In genomic region chr5:142880246-142880645, GRCm38 (mm10) we compare ENCODE assay signal across 8 mouse cellular contexts. TPM values are rescaled to one million over a fixed set of nuclear protein-coding genes. Genes with fewer than 3 reads are reported as not detected.
DNase-seq lines count a peak whose midpoint lies in the region; ATAC-seq and TF ChIP-seq lines count a peak whose summit lies in the region.

No protein-coding gene starts in this region.

- H3K9ac ChIP-seq in hindbrain, embryonic 11.5 days (ENCODE audit: low read depth, low read length): no peak overlapping the region; the same call in 1 of the 2 replicates
- H3K9ac ChIP-seq in hindbrain, embryonic 16.5 days (ENCODE audit: low read depth, low read length): peak overlapping the region; percentile 29
- 0 out of 2 replicates have a peak overlapping the region, but pooled peaks have one; percentile 5 for H3K9ac ChIP-seq in midbrain, postnatal 0 days (replicated peaks; ENCODE audit: low read length, poor library complexity, severe bottlenecking)

- WGBS in hindbrain, embryonic 10.5 days: 77% methylated on average over 6 of the region's 6 CpGs
- WGBS in hindbrain, embryonic 11.5 days: 82% methylated on average over 6 of the region's 6 CpGs
- 14% methylated on average over 6 of the region's 6 CpGs for WGBS in cerebellum, adult 2 months
- WGBS in hindbrain, embryonic 16.5 days: 73% methylated on average over 6 of the region's 6 CpGs
- WGBS in midbrain, postnatal 0 days: 73% methylated on average over 6 of the region's 6 CpGs

- 0 out of 2 replicates have a peak, but pooled peaks have one; percentile 6 for TF ChIP-seq POLR2A in cerebellum, adult 2 months (IDR thresholded peaks at IDR 0.05; ENCODE audit: borderline replicate concordance, insufficient read depth, low read length)

- no peak for ATAC-seq in hindbrain, embryonic 11.5 days (ENCODE audit: low FRiP score)
- no peak for ATAC-seq in hindbrain, embryonic 16.5 days
- ATAC-seq in midbrain, postnatal 0 days (ENCODE audit: low FRiP score): no peak
- ATAC-seq in activated CD4-positive, CD25-positive, alpha-beta regulatory T cell, adult 4 months: no peak

- peaks cover 35% of the 10 kb centered on the region for H3K4me1 ChIP-seq in hindbrain, embryonic 10.5 days (replicated peaks)
- H3K4me1 ChIP-seq in hindbrain, embryonic 11.5 days (replicated peaks; ENCODE audit: control insufficient read depth, insufficient read depth, low read length): peaks cover 4% of the 10 kb centered on the region
- peaks cover 25% of the 10 kb centered on the region for H3K4me1 ChIP-seq in cerebellum, adult 2 months (ENCODE audit: control insufficient read depth, insufficient read depth, low read length)
- H3K4me1 ChIP-seq in hindbrain, embryonic 16.5 days (ENCODE audit: control insufficient read depth, insufficient read depth, low read depth, low read length): peaks cover 25% of the 10 kb centered on the region
- H3K4me1 ChIP-seq in midbrain, postnatal 0 days (ENCODE audit: insufficient read depth, low read length): no peaks in the 10 kb centered on the region; the same call in 1 of the 2 replicates

- H3K4me3 ChIP-seq in hindbrain, embryonic 10.5 days: no peak overlapping the region
- H3K4me3 ChIP-seq in hindbrain, embryonic 11.5 days (ENCODE audit: low read depth, low read length): no peak overlapping the region
- H3K4me3 ChIP-seq in cerebellum, adult 2 months (replicated peaks; ENCODE audit: insufficient read depth, low read depth, low read length): no peak overlapping the region
- H3K4me3 ChIP-seq in hindbrain, embryonic 16.5 days (ENCODE audit: low read length): no peak overlapping the region
- no peak overlapping the region for H3K4me3 ChIP-seq in midbrain, postnatal 0 days (ENCODE audit: low read depth, low read length)

- H3K4me2 ChIP-seq in hindbrain, embryonic 11.5 days (replicated peaks; ENCODE audit: low read depth, low read length): no peak overlapping the region
- H3K4me2 ChIP-seq in hindbrain, embryonic 16.5 days (ENCODE audit: low read length): no peak overlapping the region
- no peak overlapping the region for H3K4me2 ChIP-seq in midbrain, postnatal 0 days (ENCODE audit: low read depth, low read length, poor library complexity, severe bottlenecking)

- DNase-seq in hindbrain, embryonic 10.5 days (ENCODE audit: low spot score): no peak
- DNase-seq in hindbrain, embryonic 11.5 days (ENCODE audit: low spot score): no peak
- peak; percentile 77 to 84 for DNase-seq in cerebellum, adult 2 months
- DNase-seq in midbrain, postnatal 0 days (ENCODE audit: low spot score): no peak
- no peak for DNase-seq in ovary, postnatal 14 days (ENCODE audit: low spot score)
- no peak for DNase-seq in spleen, postnatal 10 days (ENCODE audit: low spot score in 2 of 2)

- peaks cover 78% of the 10 kb centered on the region for H3K36me3 ChIP-seq in hindbrain, embryonic 10.5 days
- H3K36me3 ChIP-seq in hindbrain, embryonic 11.5 days (ENCODE audit: control insufficient read depth, insufficient read depth, low read length): peaks cover 3% of the 10 kb centered on the region; the same call in 1 of the 2 replicates
- peaks cover 15% of the 10 kb centered on the region for H3K36me3 ChIP-seq in hindbrain, embryonic 16.5 days (ENCODE audit: control insufficient read depth, insufficient read depth, low read length)
- peaks cover 38% of the 10 kb centered on the region for H3K36me3 ChIP-seq in midbrain, postnatal 0 days (ENCODE audit: insufficient read depth, low read length)

- no peaks in the 10 kb centered on the region for H3K9me3 ChIP-seq in hindbrain, embryonic 10.5 days
- H3K9me3 ChIP-seq in hindbrain, embryonic 11.5 days (ENCODE audit: control insufficient read depth, low read length): no peaks in the 10 kb centered on the region
- no peaks in the 10 kb centered on the region for H3K9me3 ChIP-seq in hindbrain, embryonic 16.5 days (ENCODE audit: control insufficient read depth, low read length)
- no peaks in the 10 kb centered on the region for H3K9me3 ChIP-seq in midbrain, postnatal 0 days (ENCODE audit: low read length)

- H3K27ac ChIP-seq in hindbrain, embryonic 10.5 days: peak overlapping the region; percentile 73
- no peak overlapping the region for H3K27ac ChIP-seq in hindbrain, embryonic 11.5 days (ENCODE audit: low read depth, low read length)
- H3K27ac ChIP-seq in cerebellum, adult 2 months (ENCODE audit: insufficient read depth, low read length): peak overlapping the region; percentile 35
- H3K27ac ChIP-seq in hindbrain, embryonic 16.5 days (ENCODE audit: low read depth, low read length): peak overlapping the region; percentile 5; the same call in 1 of the 2 replicates
- no peak overlapping the region for H3K27ac ChIP-seq in midbrain, postnatal 0 days (ENCODE audit: low read depth, low read length)

- H3K27me3 ChIP-seq in hindbrain, embryonic 10.5 days (ENCODE audit: insufficient read depth, poor library complexity, severe bottlenecking): no peaks in the 10 kb centered on the region
- no peaks in the 10 kb centered on the region for H3K27me3 ChIP-seq in hindbrain, embryonic 11.5 days (ENCODE audit: control insufficient read depth, insufficient read depth, low read length)
- H3K27me3 ChIP-seq in cerebellum, adult 2 months (ENCODE audit: control insufficient read depth, insufficient read depth, low read length): no peaks in the 10 kb centered on the region
- no peaks in the 10 kb centered on the region for H3K27me3 ChIP-seq in hindbrain, embryonic 16.5 days (replicated peaks; ENCODE audit: control insufficient read depth, insufficient read depth, low read length)
- H3K27me3 ChIP-seq in midbrain, postnatal 0 days (ENCODE audit: insufficient read depth, low read length): no peaks in the 10 kb centered on the region

- TF ChIP-seq CTCF in cerebellum, adult 2 months (IDR thresholded peaks at IDR 0.05; ENCODE audit: borderline replicate concordance, insufficient read depth, low read depth, low read length): peak; percentile 25; the same call in 1 of the 2 replicates
- TF ChIP-seq CTCF in midbrain, postnatal 0 days (IDR thresholded peaks at IDR 0.05): no peak; the same call in 1 of the 2 replicates

RNA-seq across cellular contexts. Expression of gene Fbxl18, which starts 15.0 kb away (rescaled TPM):
- 23.8 and 24.2 TPM in 2 replicates for polyA plus RNA-seq in hindbrain, embryonic 10.5 days (2016; fragmentation: Nextera tagmentation; extraction: Ambion mirVana)
- polyA plus RNA-seq in hindbrain, embryonic 11.5 days (2014; fragmentation: Nextera tagmentation; extraction: Ambion mirVana): 12.1 and 14.5 TPM in 2 replicates
- polyA plus RNA-seq in cerebellum, adult 2 months (2012; rRNA removed): 22.3 TPM in 2 replicates
- 29.7 and 32.9 TPM in 2 replicates for polyA plus RNA-seq in hindbrain, embryonic 16.5 days (2015; fragmentation: Nextera tagmentation; extraction: Ambion mirVana)
- 52.8 and 67.5 TPM in 2 replicates for total RNA-seq in midbrain, postnatal 0 days (2014; rRNA removed)
- polyA plus RNA-seq in midbrain, postnatal 0 days (2015; fragmentation: Nextera tagmentation; extraction: Ambion mirVana): 25.5 and 27.5 TPM in 2 replicates
- polyA plus RNA-seq in activated CD4-positive, CD25-positive, alpha-beta regulatory T cell, adult 4 months (2017; shearing (Covaris generic)): 10 to 100 TPM in 1 of 2 experiments, 1 to 10 TPM in 1; 2.1 to 13.9 TPM

RNA-seq across cellular contexts. Expression of gene Actb, which starts 26.3 kb away (rescaled TPM):
- 14,349 and 15,462 TPM in 2 replicates for polyA plus RNA-seq in hindbrain, embryonic 10.5 days (2016; fragmentation: Nextera tagmentation; extraction: Ambion mirVana)
- polyA plus RNA-seq in hindbrain, embryonic 11.5 days (2014; fragmentation: Nextera tagmentation; extraction: Ambion mirVana): 15,671 and 16,656 TPM in 2 replicates
- 2,136 and 2,149 TPM in 2 replicates for polyA plus RNA-seq in cerebellum, adult 2 months (2012; rRNA removed)
- 11,512 and 13,219 TPM in 2 replicates for polyA plus RNA-seq in hindbrain, embryonic 16.5 days (2015; fragmentation: Nextera tagmentation; extraction: Ambion mirVana)
- total RNA-seq in midbrain, postnatal 0 days (2014; rRNA removed): 5,191 and 5,200 TPM in 2 replicates
- polyA plus RNA-seq in midbrain, postnatal 0 days (2015; fragmentation: Nextera tagmentation; extraction: Ambion mirVana): 15,915 and 17,004 TPM in 2 replicates
- over 10,000 TPM; 26,186 to 54,151 TPM for polyA plus RNA-seq in activated CD4-positive, CD25-positive, alpha-beta regulatory T cell, adult 4 months (2017; shearing (Covaris generic))

Comparison
In these comparisons a context has a peak if more than half of its experiments do, and no peak if none do; other contexts are left out.
1. H3K27ac ChIP-seq: peak in hindbrain, embryonic 10.5 days (single experiment), cerebellum, adult 2 months (single experiment) and hindbrain, embryonic 16.5 days (single experiment); none in hindbrain, embryonic 11.5 days (single experiment) and midbrain, postnatal 0 days (single experiment).
2. DNase-seq: peak in cerebellum, adult 2 months (2 of 2); none in hindbrain, embryonic 10.5 days (single experiment), hindbrain, embryonic 11.5 days (single experiment), midbrain, postnatal 0 days (single experiment), ovary, postnatal 14 days (single experiment) and spleen, postnatal 10 days (0 of 2).